Mouse (Mus musculus): ENCODE data around the gene Fat3. TPM values are rescaled to one million over a fixed set of nuclear protein-coding genes. Genes with fewer than 3 reads are reported as not detected.

Gene Fat3
- polyA plus RNA-seq, 1 experiment: 0.12 TPM

DNA sequence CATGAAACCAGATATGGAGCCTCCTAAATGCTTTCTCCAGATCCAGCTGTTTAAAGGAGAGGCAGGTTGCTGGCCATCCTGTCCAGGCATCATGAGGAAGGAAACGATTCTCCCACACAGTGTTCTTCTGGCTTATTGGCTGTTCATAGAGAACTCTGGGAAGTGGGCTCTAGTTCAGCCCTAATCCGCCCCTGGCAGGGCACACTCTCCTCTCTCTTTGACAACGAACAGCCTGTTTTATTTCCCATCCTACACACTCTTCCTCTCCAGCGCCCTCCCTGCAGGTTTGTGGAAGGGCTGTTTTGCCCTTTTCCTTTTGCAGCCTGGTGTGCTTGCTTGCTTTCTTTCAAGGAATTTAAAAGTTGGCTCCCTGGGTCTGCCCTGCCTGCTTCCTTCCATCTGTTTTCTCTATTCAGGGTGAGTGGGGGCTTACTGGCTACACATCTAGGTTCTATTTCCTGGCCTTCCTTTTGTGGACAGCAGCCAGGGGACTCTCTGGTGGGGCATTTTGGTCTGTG is 472.6 kb downstream of the Fat3 start:
- Histone ChIP-seq H3K4me3 (ENCODE audit: insufficient read depth, low read length) (no peak overlapping the region), H3K27ac (ENCODE audit: insufficient read depth, low read depth, low read length) (no peak overlapping the region), H3K4me1 (ENCODE audit: control insufficient read depth, insufficient read depth, low read length) (peaks cover 15% of the 10 kb centered on the region)
- TF ChIP-seq POLR2A (IDR thresholded peaks at IDR 0.05; ENCODE audit: borderline replicate concordance, low read depth, low read length) (no peak), CTCF (IDR thresholded peaks at IDR 0.05; ENCODE audit: low read depth, low read length) (no peak)

DNA sequence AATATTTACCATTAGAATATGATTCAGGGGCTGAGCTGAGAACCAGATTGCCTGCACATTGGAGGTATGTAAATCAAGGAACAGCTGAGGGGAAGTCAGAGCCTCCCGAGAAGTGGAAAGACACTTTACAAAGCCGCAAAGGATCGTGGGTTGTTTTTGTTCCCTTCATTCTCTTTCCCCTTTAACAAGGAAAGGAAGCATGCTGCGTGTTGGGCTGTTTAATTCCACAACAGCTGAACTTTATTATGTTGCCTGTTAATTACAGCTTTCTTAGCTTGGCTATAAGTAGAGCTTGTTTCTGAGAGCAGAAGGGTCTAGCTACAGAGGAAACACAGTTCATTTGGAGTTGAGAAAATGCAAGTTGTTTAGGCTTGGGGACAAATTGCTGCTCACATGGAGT is 475.0 kb downstream of the Fat3 start:
- H3K4me1 ChIP-seq (ENCODE audit: control insufficient read depth, insufficient read depth, low read length): peaks cover 8% of the 10 kb centered on the region
- H3K4me3 ChIP-seq (ENCODE audit: insufficient read depth, low read length): no peak overlapping the region
- no peak for TF ChIP-seq CTCF (IDR thresholded peaks at IDR 0.05; ENCODE audit: low read depth, low read length)
- no peak overlapping the region for H3K27ac ChIP-seq (ENCODE audit: insufficient read depth, low read depth, low read length)

DNA sequence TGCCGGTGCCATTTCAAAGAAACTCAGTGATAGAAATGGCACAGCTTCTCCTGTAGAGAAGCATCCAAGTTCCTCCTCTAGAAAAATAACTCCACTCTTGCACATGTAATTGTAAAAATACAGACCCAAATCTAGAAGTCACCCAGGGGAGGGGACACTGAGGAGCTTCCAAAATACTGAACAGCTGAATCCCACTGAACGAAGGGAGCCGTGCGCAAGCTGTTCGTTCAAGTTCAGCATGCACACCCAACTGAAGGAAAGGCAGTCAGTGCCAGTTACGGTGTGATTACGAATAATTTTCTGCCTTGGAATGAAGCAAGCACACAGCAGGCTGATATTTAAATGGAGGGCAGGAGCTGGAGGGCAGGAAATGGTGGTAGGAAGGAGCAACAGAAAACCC is 476.4 kb downstream of the Fat3 start:
- Histone ChIP-seq H3K27ac (ENCODE audit: insufficient read depth, low read depth, low read length) (no peak overlapping the region), H3K4me1 (ENCODE audit: control insufficient read depth, insufficient read depth, low read length) (peaks cover 8% of the 10 kb centered on the region), H3K4me3 (ENCODE audit: insufficient read depth, low read length) (no peak overlapping the region)
- TF ChIP-seq POLR2A (IDR thresholded peaks at IDR 0.05; ENCODE audit: borderline replicate concordance, low read depth, low read length) (no peak), CTCF (IDR thresholded peaks at IDR 0.05; ENCODE audit: low read depth, low read length) (no peak)

DNA sequence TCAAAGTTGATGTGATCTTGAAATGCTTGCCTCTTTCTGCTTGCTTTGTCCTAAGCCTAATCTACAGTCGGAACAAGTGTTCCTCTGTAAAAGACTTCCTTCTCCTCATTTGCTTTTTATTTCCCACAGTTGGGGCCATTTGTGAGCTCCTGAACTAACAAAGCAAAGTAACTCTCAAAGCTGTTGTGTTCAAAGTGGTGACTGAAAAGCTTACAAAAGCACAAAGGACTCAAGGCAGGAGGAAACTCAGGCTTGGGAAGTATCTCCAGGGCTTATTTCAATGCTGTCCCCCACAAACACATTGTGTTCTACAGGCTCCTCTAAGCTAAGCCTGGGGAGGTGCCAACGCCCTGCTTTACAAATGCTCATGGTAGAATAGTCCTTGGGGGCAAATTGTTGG is 487.0 kb downstream of the Fat3 start:
- Histone ChIP-seq H3K4me3 (ENCODE audit: insufficient read depth, low read length) (no peak overlapping the region), H3K4me1 (ENCODE audit: control insufficient read depth, insufficient read depth, low read length) (peaks cover 2% of the 10 kb centered on the region), H3K27ac (ENCODE audit: insufficient read depth, low read depth, low read length) (no peak overlapping the region)
- TF ChIP-seq POLR2A (IDR thresholded peaks at IDR 0.05; ENCODE audit: borderline replicate concordance, low read depth, low read length): no peak
- no peak for TF ChIP-seq CTCF (IDR thresholded peaks at IDR 0.05; ENCODE audit: low read depth, low read length)

DNA sequence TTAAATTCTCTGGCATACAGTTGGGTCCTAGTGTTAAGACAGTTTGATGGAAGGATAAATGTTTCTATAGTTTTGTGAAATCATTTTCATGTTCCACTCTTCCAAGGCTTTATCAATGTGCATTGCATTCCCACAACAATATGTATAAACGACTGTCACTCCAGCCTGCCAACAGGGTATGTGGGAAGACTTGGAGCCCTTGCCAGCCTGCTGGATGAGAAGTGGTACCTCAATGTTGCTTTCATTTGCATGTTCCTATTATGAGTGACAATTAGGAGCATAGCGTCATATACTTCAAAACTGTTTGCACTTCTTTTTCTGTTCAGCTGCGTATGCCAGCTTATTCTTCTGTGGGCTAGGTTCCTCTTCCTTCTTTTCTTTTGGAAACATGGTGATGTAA is 489.7 kb downstream of the Fat3 start:
- TF ChIP-seq CTCF (IDR thresholded peaks at IDR 0.05; ENCODE audit: low read depth, low read length) (no peak), POLR2A (IDR thresholded peaks at IDR 0.05; ENCODE audit: borderline replicate concordance, low read depth, low read length) (no peak)
- H3K4me3 ChIP-seq (ENCODE audit: insufficient read depth, low read length): no peak overlapping the region
- no peak overlapping the region for H3K27ac ChIP-seq (ENCODE audit: insufficient read depth, low read depth, low read length)
- H3K4me1 ChIP-seq (ENCODE audit: control insufficient read depth, insufficient read depth, low read length): peaks cover 2% of the 10 kb centered on the region

DNA sequence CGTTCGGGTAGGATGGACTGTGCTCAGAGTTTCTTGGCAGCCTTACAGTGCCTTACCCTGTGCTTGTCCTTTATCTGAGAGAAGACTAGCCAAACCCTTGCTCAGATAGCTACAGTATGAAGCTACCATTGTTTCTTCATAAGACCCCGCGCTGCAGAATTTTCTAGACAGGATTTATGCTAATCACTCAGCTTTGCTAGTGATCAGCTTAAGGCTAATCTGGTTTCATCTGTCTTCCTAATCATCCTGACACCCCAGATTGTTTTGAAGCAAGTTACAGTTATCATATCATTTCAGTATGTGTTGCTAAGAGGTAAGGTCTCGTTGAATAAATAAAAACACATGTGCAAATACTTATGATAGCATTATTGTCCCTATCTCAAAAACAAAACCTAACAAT is 493.6 kb downstream of the Fat3 start:
- Histone ChIP-seq H3K27ac (ENCODE audit: insufficient read depth, low read depth, low read length) (no peak overlapping the region), H3K4me3 (ENCODE audit: insufficient read depth, low read length) (no peak overlapping the region), H3K4me1 (ENCODE audit: control insufficient read depth, insufficient read depth, low read length) (peaks cover 4% of the 10 kb centered on the region)
- TF ChIP-seq POLR2A (IDR thresholded peaks at IDR 0.05; ENCODE audit: borderline replicate concordance, low read depth, low read length): no peak
- no peak for TF ChIP-seq CTCF (IDR thresholded peaks at IDR 0.05; ENCODE audit: low read depth, low read length)

DNA sequence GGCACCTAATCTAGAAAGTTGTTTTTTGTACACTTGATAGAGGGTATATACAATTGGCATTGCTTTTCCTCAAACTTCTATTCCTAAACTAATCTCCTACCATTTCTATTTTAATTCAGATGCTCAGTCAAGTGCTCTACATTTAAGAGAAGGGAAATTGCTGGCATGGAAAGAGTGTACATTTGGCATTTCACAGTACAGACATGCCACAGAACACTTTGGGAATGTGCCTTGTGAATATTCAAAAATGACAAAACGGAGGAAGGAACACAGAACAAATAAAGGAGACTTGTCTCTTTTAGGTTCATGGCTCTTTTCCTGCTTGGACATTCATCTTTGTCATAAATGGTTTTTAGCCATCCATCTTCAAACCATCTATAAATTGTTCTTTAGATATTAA is 498.1 kb downstream of the Fat3 start:
- Histone ChIP-seq H3K27ac (ENCODE audit: insufficient read depth, low read depth, low read length) (no peak overlapping the region), H3K4me3 (ENCODE audit: insufficient read depth, low read length) (no peak overlapping the region), H3K4me1 (ENCODE audit: control insufficient read depth, insufficient read depth, low read length) (peaks cover 2% of the 10 kb centered on the region; the same call in 1 of the 2 replicates)
- TF ChIP-seq POLR2A (IDR thresholded peaks at IDR 0.05; ENCODE audit: borderline replicate concordance, low read depth, low read length) (no peak), CTCF (IDR thresholded peaks at IDR 0.05; ENCODE audit: low read depth, low read length) (no peak)

DNA sequence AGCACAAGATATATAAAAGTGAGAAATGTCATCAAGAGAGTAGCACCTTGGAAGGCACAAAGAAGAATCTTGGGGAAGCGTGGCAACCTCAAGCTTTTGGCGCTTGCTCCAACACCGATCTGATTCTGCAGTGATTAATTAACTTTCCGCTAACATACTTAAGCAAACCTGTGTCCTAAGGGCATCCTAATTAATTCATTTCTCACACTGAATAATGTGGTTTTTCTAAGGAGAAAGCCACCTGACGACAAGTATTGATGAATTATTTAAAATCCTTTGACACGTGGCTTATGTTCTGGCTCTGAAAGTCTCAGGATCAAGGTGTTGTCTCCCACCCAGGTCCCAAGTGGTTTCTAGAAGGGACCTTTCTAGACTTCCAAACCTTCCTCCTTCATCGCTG is 506.3 kb downstream of the Fat3 start:
- Histone ChIP-seq H3K4me1 (ENCODE audit: control insufficient read depth, insufficient read depth, low read length) (no peaks in the 10 kb centered on the region), H3K27ac (ENCODE audit: insufficient read depth, low read depth, low read length) (no peak overlapping the region), H3K4me3 (ENCODE audit: insufficient read depth, low read length) (no peak overlapping the region)
- TF ChIP-seq CTCF (IDR thresholded peaks at IDR 0.05; ENCODE audit: low read depth, low read length) (no peak), POLR2A (IDR thresholded peaks at IDR 0.05; ENCODE audit: borderline replicate concordance, low read depth, low read length) (no peak)

DNA sequence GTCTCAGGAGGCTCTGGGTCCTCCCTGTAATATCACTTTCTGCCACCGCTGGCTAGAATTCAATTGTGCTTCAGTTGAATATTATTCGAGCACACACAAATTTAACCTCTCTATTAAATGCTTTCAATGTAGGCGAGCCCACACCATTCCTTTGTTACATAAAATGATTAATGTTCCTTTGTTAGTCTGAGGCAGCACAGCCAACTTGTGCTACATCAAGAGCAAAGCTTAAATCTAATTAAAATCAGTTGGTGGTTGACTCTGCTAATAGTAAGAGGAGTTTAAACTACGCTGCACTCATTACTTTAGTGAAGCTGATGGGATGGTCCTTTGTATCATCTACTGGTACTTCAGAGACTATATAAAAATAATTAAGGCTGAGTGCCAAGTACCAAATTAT is 506.9 kb downstream of the Fat3 start:
- TF ChIP-seq POLR2A (IDR thresholded peaks at IDR 0.05; ENCODE audit: borderline replicate concordance, low read depth, low read length): no peak
- no peak for TF ChIP-seq CTCF (IDR thresholded peaks at IDR 0.05; ENCODE audit: low read depth, low read length)
- H3K4me1 ChIP-seq (ENCODE audit: control insufficient read depth, insufficient read depth, low read length): no peaks in the 10 kb centered on the region
- H3K4me3 ChIP-seq (ENCODE audit: insufficient read depth, low read length): no peak overlapping the region
- no peak overlapping the region for H3K27ac ChIP-seq (ENCODE audit: insufficient read depth, low read depth, low read length)

DNA sequence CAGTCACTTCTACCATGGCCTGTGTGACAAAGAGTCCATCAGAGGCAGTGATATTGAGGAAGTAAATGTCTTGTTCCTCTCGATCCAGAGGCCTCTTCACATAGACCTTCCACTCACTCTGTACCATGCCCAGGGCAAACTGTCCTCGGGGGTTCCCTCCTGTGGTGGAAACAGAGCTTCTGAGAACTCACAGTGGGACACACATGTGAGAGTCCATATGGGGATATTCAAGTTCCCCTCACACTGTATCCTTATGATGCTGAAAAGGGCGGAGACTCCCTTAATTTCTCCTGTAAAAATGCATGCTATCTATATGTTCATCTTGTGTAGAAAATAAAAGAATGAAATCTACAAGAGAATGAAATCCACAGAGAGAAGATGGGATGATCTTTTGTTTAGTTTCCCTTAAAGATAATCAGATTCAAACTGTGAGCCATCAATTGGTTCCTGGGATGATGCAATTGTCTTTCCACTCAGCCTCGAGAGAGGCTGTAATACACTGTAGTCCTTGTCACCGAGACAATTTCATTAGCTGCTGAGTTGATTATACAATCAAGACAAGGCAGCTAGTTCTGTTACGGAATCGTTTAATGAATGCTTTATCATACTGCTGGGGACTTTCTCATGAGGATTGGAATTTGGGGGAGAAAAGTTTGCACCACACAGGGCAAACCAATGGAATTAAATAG is 508.8 kb downstream of the Fat3 start:
- Histone ChIP-seq H3K27ac (ENCODE audit: insufficient read depth, low read depth, low read length) (no peak overlapping the region), H3K4me1 (ENCODE audit: control insufficient read depth, insufficient read depth, low read length) (no peaks in the 10 kb centered on the region), H3K4me3 (ENCODE audit: insufficient read depth, low read length) (no peak overlapping the region)
- TF ChIP-seq CTCF (IDR thresholded peaks at IDR 0.05; ENCODE audit: low read depth, low read length) (no peak), POLR2A (IDR thresholded peaks at IDR 0.05; ENCODE audit: borderline replicate concordance, low read depth, low read length) (no peak)

Measured in bone marrow macrophage, adult 2 months (primary cell).